Mouse (Mus musculus) myocyte (in vitro differentiated cells): ENCODE results near the gene 1700001P01Rik.

ENCODE experiments used
- CEBPB ChIP-seq: IDR thresholded peaks from 2 replicates; pipeline ENCODE4 v1.6.1; 2011; ENCODE audit warnings: mild to moderate bottlenecking, moderate library complexity; ENCODE audit not compliant: poor library complexity, insufficient read depth, severe bottlenecking
- E2F4 ChIP-seq: IDR thresholded peaks from one replicate; pipeline ENCODE4 v1.6.1; 2011; ENCODE audit warnings: mild to moderate bottlenecking, control low read depth, moderate library complexity; ENCODE audit not compliant: insufficient read depth
- MAX ChIP-seq: IDR thresholded peaks from one replicate; pipeline ENCODE4 v1.6.1; 2011; ENCODE audit warnings: low read depth, mild to moderate bottlenecking, control low read depth
- MYOD1 ChIP-seq, 3 experiments: IDR thresholded peaks; one replicate each; pipeline ENCODE4 v1.6.1; 2011; ENCODE audit warnings: control low read depth in 2 of 3, low read depth in 2 of 3, mild to moderate bottlenecking in 2 of 3, moderate library complexity in 1 of 3; ENCODE audit not compliant: insufficient read length in 2 of 3, control insufficient read depth in 1 of 3
- POLR2A ChIP-seq: IDR thresholded peaks from one replicate; pipeline ENCODE4 v1.6.1; 2011; ENCODE audit warnings: low read depth, mild to moderate bottlenecking, control low read depth, moderate library complexity; ENCODE audit not compliant: insufficient read length
- POLR2AphosphoS2 ChIP-seq: IDR thresholded peaks from one replicate; pipeline ENCODE4 v1.6.1; 2011; ENCODE audit warnings: low read depth, control low read depth; ENCODE audit not compliant: insufficient read length
- REST ChIP-seq: IDR thresholded peaks from one replicate; pipeline ENCODE4 v1.6.1; 2011; ENCODE audit warnings: mild to moderate bottlenecking, control low read depth, moderate library complexity; ENCODE audit not compliant: insufficient read depth, insufficient read length
- TCF12 ChIP-seq: IDR thresholded peaks from one replicate; pipeline ENCODE4 v1.6.1; 2011; ENCODE audit warnings: mild to moderate bottlenecking, control low read depth; ENCODE audit not compliant: poor library complexity, insufficient read depth, severe bottlenecking
- USF1 ChIP-seq: IDR thresholded peaks from one replicate; pipeline ENCODE4 v1.6.1; 2011; ENCODE audit warnings: low read depth, mild to moderate bottlenecking, control low read depth, moderate library complexity

DNA sequence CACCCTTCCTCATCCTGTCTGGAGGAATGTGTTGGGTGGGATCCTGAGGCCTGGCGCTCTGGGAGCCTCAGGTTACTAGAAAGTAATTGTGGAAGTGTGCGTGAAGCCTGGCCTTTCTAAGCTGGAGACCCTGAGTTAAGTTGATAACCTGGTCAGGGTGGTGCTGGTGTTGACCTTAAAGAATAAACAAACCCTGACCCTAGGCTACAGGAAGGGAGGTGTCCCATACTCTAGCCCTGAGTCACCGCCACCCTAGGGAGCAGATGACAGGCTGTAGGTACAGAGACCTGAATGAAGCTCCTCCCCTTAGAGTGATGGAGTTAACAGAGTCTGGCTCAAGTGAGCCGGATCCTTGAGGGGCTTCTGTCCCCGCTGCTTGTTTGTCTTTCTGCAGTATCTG, 28.1 kb upstream of the 1700001P01Rik start:
- TF ChIP-seq POLR2A (no peak), MYOD1 (IDR thresholded peaks at IDR 0.05; ENCODE audit: control insufficient read depth in 1 of 3, insufficient read length in 2 of 3, low read depth in 2 of 3) (no peak), USF1 (no peak), MAX (no peak), E2F4 (no peak), CEBPB (no peak), POLR2AphosphoS2 (no peak), TCF12 (no peak), REST (no peak)
